Mouse (Mus musculus) limb, embryonic 14.5 days (tissue): Measurements from ENCODE around the gene Sec14l1. TPM values are rescaled to one million over a fixed set of nuclear protein-coding genes. Genes with fewer than 3 reads are reported as not detected.

Experiments used
- ATAC-seq: fragments of 200-750 bp; cut with Nextera tagmentation; 2 replicates; pipeline ENCODE4 v1.8.0; 2017; ENCODE audit warnings: low read depth, moderate number of reproducible peaks, moderate TSS enrichment; ENCODE audit not compliant: low FRiP score
- DNase-seq: peaks from one replicate; pipeline ENCODE4 v3.0.0-alpha.2; 2015; ENCODE audit warnings: low spot score
- H3K27ac ChIP-seq: fragments of 300-500 bp; sonication (generic); replicated peaks from 2 replicates; pipeline ENCODE4 v1.5.1; 2014; ENCODE audit warnings: low read depth, mild to moderate bottlenecking, low read length, moderate library complexity, mixed read lengths
- H3K27me3 ChIP-seq: fragments of 300-500 bp; sonication (generic); 2 replicates; pipeline ENCODE4 v1.6.1; 2014; ENCODE audit warnings: low read length, mixed read lengths; ENCODE audit not compliant: control insufficient read depth, insufficient read depth
- H3K36me3 ChIP-seq: fragments of 300-500 bp; sonication (generic); 2 replicates; pipeline ENCODE4 v1.6.1; 2014; ENCODE audit warnings: mild to moderate bottlenecking, low read length, moderate library complexity, mixed read lengths; ENCODE audit not compliant: control insufficient read depth, insufficient read depth
- H3K4me1 ChIP-seq: fragments of 300-500 bp; sonication (generic); 2 replicates; pipeline ENCODE4 v1.6.1; 2014; ENCODE audit warnings: antibody characterized with exemption, low read length, mixed read lengths; ENCODE audit not compliant: control insufficient read depth, insufficient read depth
- H3K4me2 ChIP-seq: fragments of 300-500 bp; sonication (generic); replicated peaks from 2 replicates; pipeline ENCODE4 v1.6.1; 2014; ENCODE audit warnings: low read depth, mild to moderate bottlenecking, low read length, moderate library complexity; ENCODE audit not compliant: severe bottlenecking
- H3K4me3 ChIP-seq: fragments of 300-500 bp; sonication (generic); replicated peaks from 2 replicates; pipeline ENCODE4 v1.5.1; 2014; ENCODE audit warnings: low read length
- H3K9ac ChIP-seq: fragments of 300-500 bp; sonication (generic); 2 replicates; pipeline ENCODE4 v1.6.1; 2014; ENCODE audit warnings: mild to moderate bottlenecking, low read depth, low read length, moderate library complexity; ENCODE audit not compliant: severe bottlenecking
- H3K9me3 ChIP-seq: fragments of 300-500 bp; sonication (generic); 2 replicates; pipeline ENCODE4 v1.6.1; 2016; ENCODE audit warnings: low read length; ENCODE audit not compliant: control insufficient read depth
- POLR2A ChIP-seq: fragments of 200-500 bp; IDR thresholded peaks from 2 replicates; pipeline ENCODE4 v1.8.0; 2012; ENCODE audit warnings: inconsistent platforms, mild to moderate bottlenecking, moderate library complexity, borderline replicate concordance; ENCODE audit not compliant: insufficient read depth, insufficient read length; ENCODE audit errors: extremely low read depth
- WGBS: fragments of 180-500 bp; shearing (Covaris S2); extraction: QIAGEN DNeasy Blood & Tissue Kit; methylation state at CpG from one replicate; pipeline ENCODE4 v1.1.7; 2014; 5-methylcytosine and 5-hydroxymethylcytosine counted together
- polyA plus RNA-seq, 2 experiments: library from polyadenylated mRNA; depleted of rRNA in 1 of 2; stranded (reverse) in 1 of 2; unstranded in 1 of 2; fragments of >200 nt; fragmentation: Nextera tagmentation in 1 of 2; extraction: Ambion mirVana in 1 of 2; gene quantifications; 2 replicates each; pipeline versions ENCODE4 v1.2.1 to v1.2.3; 2012 to 2014

Sec14l1 gene
- polyA plus RNA-seq, 2 experiments: 38.7 to 72.5 TPM

GRCm38 (mm10) chr11:117116350-117117303 lies 1.7 kb downstream of the Sec14l1 start:
- no peak for TF ChIP-seq POLR2A
- Histone ChIP-seq H3K27me3 (no peaks in the 10 kb centered on the region), H3K9ac (peak overlapping the region; percentile 83), H3K36me3 (peaks cover 15% of the 10 kb centered on the region), H3K4me2 (peak overlapping the region; percentile 68), H3K4me1 (peaks cover 61% of the 10 kb centered on the region), H3K4me3 (peak overlapping the region; percentile 90), H3K9me3 (no peaks in the 10 kb centered on the region), H3K27ac (peak overlapping the region; percentile 81; the same call in 1 of the 2 replicates)
- WGBS: 32% methylated on average over 18 of the region's 18 CpGs
- DNase-seq (no peak), ATAC-seq (no peak)

GRCm38 (mm10) chr11:117117321-117117720 lies 2.4 kb downstream of the Sec14l1 start:
- no peak for TF ChIP-seq POLR2A
- ATAC-seq (no peak), DNase-seq (no peak)
- H3K27me3 ChIP-seq: no peaks in the 10 kb centered on the region
- H3K4me3 ChIP-seq: peak overlapping the region; percentile 90
- no peaks in the 10 kb centered on the region for H3K9me3 ChIP-seq
- peak overlapping the region; percentile 28; the same call in 1 of the 2 replicates for H3K9ac ChIP-seq
- peaks cover 63% of the 10 kb centered on the region for H3K4me1 ChIP-seq
- peaks cover 20% of the 10 kb centered on the region for H3K36me3 ChIP-seq
- peak overlapping the region; percentile 38 for H3K27ac ChIP-seq
- WGBS: 42% methylated on average over 18 of the region's 18 CpGs
- peak overlapping the region; percentile 68 for H3K4me2 ChIP-seq

GRCm38 (mm10) chr11:117117791-117118190 lies 2.8 kb downstream of the Sec14l1 start:
- Histone ChIP-seq H3K27ac (0 out of 2 replicates have a peak overlapping the region, but pooled peaks have one; percentile 38), H3K4me3 (peak overlapping the region; percentile 90; the same call in 1 of the 2 replicates), H3K9me3 (no peaks in the 10 kb centered on the region), H3K36me3 (peaks cover 20% of the 10 kb centered on the region), H3K27me3 (no peaks in the 10 kb centered on the region), H3K9ac (0 out of 2 replicates have a peak overlapping the region, but pooled peaks have one; percentile 21), H3K4me1 (peaks cover 61% of the 10 kb centered on the region), H3K4me2 (peak overlapping the region; percentile 68; the same call in 1 of the 2 replicates)
- no peak for TF ChIP-seq POLR2A
- 75% methylated on average over 7 of the region's 7 CpGs for WGBS
- ATAC-seq: no peak
- no peak for DNase-seq

GRCm38 (mm10) chr11:117118248-117118647 lies 3.3 kb downstream of the Sec14l1 start:
- ATAC-seq (no peak), DNase-seq (no peak)
- Histone ChIP-seq H3K9ac (no peak overlapping the region), H3K36me3 (peaks cover 20% of the 10 kb centered on the region), H3K9me3 (no peaks in the 10 kb centered on the region), H3K4me1 (peaks cover 59% of the 10 kb centered on the region), H3K27ac (0 out of 2 replicates have a peak overlapping the region, but pooled peaks have one; percentile 20), H3K4me3 (no peak overlapping the region), H3K4me2 (peak overlapping the region; percentile 14), H3K27me3 (no peaks in the 10 kb centered on the region)
- WGBS: 65% methylated on average over 4 of the region's 4 CpGs
- TF ChIP-seq POLR2A: no peak

GRCm38 (mm10) chr11:117118721-117119321 lies 3.9 kb downstream of the Sec14l1 start:
- H3K9ac ChIP-seq: peak overlapping the region; percentile 12; the same call in 1 of the 2 replicates
- H3K27me3 ChIP-seq: no peaks in the 10 kb centered on the region
- H3K36me3 ChIP-seq: peaks cover 20% of the 10 kb centered on the region
- H3K27ac ChIP-seq: peak overlapping the region; percentile 14; the same call in 1 of the 2 replicates
- H3K9me3 ChIP-seq: no peaks in the 10 kb centered on the region
- no peak for DNase-seq
- H3K4me2 ChIP-seq: peak overlapping the region; percentile 14
- WGBS: 34% methylated on average over 11 of the region's 11 CpGs
- peaks cover 63% of the 10 kb centered on the region for H3K4me1 ChIP-seq
- no peak for ATAC-seq
- TF ChIP-seq POLR2A: no peak
- no peak overlapping the region; the same call in 1 of the 2 replicates for H3K4me3 ChIP-seq
